Mouse (Mus musculus): ENCODE data around the gene Itgad. TPM values are rescaled to one million over a fixed set of nuclear protein-coding genes. Genes with fewer than 3 reads are reported as not detected.

The Itgad gene
- total and polyA plus RNA-seq, 2 experiments from 2014 or later = 0.25 TPM; not detected in 1

DNA sequence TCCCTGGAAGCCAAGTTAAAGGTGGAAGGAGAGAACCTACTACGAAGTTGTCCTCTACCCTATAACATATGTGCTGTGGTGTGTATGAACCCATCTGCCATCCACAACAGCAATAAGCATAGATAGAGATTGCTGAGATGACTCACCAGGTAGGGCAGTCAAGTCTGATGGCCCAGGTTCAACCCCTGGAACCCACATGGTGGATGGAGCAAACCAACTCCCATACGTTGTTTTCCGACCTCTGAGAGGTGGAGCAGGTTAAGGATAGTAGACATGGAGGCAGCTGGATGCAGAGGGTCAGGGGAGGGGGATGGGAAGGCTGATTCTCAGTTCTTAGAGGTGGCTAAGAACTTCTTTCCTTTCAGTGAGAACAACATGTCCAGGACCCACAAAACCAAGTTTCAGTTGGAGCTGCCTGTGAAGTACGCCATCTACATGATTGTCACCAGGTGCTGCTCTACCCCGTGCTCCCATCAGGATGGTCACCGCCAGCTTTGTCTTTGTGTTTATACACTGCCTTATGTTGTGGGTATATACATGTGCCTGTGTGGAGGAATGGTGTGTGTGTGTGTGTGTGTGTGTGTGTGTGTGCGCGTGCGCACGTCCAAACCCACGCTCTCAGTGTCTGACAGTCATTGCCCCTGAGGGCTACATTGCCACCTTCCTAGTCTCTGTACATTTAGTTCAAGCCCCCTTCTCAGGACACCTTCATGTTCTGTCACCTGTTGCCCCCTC is 39.6 kb upstream of the Itgad start:
- Histone ChIP-seq H3K27me3 (ENCODE audit: control insufficient read depth, insufficient read depth, low read length) (0 out of 2 replicates have a peak, but pooled peaks cover 3% of the 10 kb centered on the region), H3K9ac (replicated peaks; ENCODE audit: low read depth, low read length) (no peak overlapping the region), H3K4me2 (ENCODE audit: low read depth, low read length) (no peak overlapping the region), H3K36me3 (replicated peaks; ENCODE audit: control insufficient read depth, insufficient read depth, low read length) (no peaks in the 10 kb centered on the region), H3K27ac (ENCODE audit: low read depth) (no peak overlapping the region), H3K4me3 (ENCODE audit: low read depth, low read length) (no peak overlapping the region), H3K4me1 (ENCODE audit: control insufficient read depth, insufficient read depth) (no peaks in the 10 kb centered on the region), H3K9me3 (replicated peaks; ENCODE audit: control insufficient read depth, low read length) (no peaks in the 10 kb centered on the region)
- no peak for DNase-seq (ENCODE audit: low spot score)
- ATAC-seq (ENCODE audit: insufficient read depth, low read depth) = no peak
- no peak for TF ChIP-seq CTCF (IDR thresholded peaks at IDR 0.05; ENCODE audit: low read depth)
- WGBS = 91% methylated on average over 11 of the region's 11 CpGs

GRCm38 (mm10) chr7:128115211-128115958 is 38.8 kb upstream of the Itgad start:
- H3K27ac ChIP-seq (ENCODE audit: low read depth) = no peak overlapping the region
- H3K9ac ChIP-seq (replicated peaks; ENCODE audit: low read depth, low read length) = no peak overlapping the region
- H3K9me3 ChIP-seq (replicated peaks; ENCODE audit: control insufficient read depth, low read length) = no peaks in the 10 kb centered on the region
- H3K4me1 ChIP-seq (ENCODE audit: control insufficient read depth, insufficient read depth) = no peaks in the 10 kb centered on the region
- no peak overlapping the region for H3K4me2 ChIP-seq (ENCODE audit: low read depth, low read length)
- ATAC-seq (ENCODE audit: insufficient read depth, low read depth) (no peak), DNase-seq (ENCODE audit: low spot score) (no peak)
- no peaks in the 10 kb centered on the region for H3K36me3 ChIP-seq (replicated peaks; ENCODE audit: control insufficient read depth, insufficient read depth, low read length)
- 0 out of 2 replicates have a peak, but pooled peaks cover 3% of the 10 kb centered on the region for H3K27me3 ChIP-seq (ENCODE audit: control insufficient read depth, insufficient read depth, low read length)
- H3K4me3 ChIP-seq (ENCODE audit: low read depth, low read length) = no peak overlapping the region
- TF ChIP-seq EP300 (IDR thresholded peaks at IDR 0.05; ENCODE audit: low read depth) = no peak
- no peak for TF ChIP-seq CTCF (IDR thresholded peaks at IDR 0.05; ENCODE audit: low read depth)
- 67% methylated on average over 5 of the region's 5 CpGs for WGBS

DNA sequence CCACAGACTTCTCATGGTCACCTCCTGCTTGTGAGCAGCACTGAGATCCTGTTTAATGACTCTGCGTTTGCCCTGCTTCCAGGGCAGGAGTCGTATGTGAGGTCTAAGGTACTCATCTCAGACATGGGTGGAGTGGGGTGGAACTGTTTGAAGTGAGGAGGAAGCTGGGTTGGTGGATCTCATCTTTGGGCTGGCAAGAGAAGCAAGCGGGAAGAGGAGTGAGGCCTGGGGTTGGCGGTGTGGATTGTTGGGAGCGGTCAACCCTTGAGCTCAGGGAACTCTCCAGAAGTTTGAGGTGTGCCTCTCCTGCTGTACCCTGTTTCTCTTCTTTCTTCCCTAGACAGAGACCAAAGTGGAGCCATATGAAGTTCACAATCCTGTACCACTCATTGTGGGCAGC is 37.8 kb upstream of the Itgad start:
- H3K36me3 ChIP-seq (replicated peaks; ENCODE audit: control insufficient read depth, insufficient read depth, low read length) = no peaks in the 10 kb centered on the region
- TF ChIP-seq EP300 (IDR thresholded peaks at IDR 0.05; ENCODE audit: low read depth) (no peak), CTCF (IDR thresholded peaks at IDR 0.05; ENCODE audit: low read depth) (no peak)
- H3K4me3 ChIP-seq (ENCODE audit: low read depth, low read length) = no peak overlapping the region
- H3K9me3 ChIP-seq (replicated peaks; ENCODE audit: control insufficient read depth, low read length) = no peaks in the 10 kb centered on the region
- no peak for DNase-seq (ENCODE audit: low spot score)
- no peak overlapping the region for H3K27ac ChIP-seq (ENCODE audit: low read depth)
- H3K9ac ChIP-seq (replicated peaks; ENCODE audit: low read depth, low read length) = no peak overlapping the region
- no peaks in the 10 kb centered on the region for H3K4me1 ChIP-seq (ENCODE audit: control insufficient read depth, insufficient read depth)
- no peak overlapping the region for H3K4me2 ChIP-seq (ENCODE audit: low read depth, low read length)
- 89% methylated on average over 5 of the region's 5 CpGs for WGBS
- no peak for ATAC-seq (ENCODE audit: insufficient read depth, low read depth)
- H3K27me3 ChIP-seq (ENCODE audit: control insufficient read depth, insufficient read depth, low read length) = 0 out of 2 replicates have a peak, but pooled peaks cover 3% of the 10 kb centered on the region

DNA sequence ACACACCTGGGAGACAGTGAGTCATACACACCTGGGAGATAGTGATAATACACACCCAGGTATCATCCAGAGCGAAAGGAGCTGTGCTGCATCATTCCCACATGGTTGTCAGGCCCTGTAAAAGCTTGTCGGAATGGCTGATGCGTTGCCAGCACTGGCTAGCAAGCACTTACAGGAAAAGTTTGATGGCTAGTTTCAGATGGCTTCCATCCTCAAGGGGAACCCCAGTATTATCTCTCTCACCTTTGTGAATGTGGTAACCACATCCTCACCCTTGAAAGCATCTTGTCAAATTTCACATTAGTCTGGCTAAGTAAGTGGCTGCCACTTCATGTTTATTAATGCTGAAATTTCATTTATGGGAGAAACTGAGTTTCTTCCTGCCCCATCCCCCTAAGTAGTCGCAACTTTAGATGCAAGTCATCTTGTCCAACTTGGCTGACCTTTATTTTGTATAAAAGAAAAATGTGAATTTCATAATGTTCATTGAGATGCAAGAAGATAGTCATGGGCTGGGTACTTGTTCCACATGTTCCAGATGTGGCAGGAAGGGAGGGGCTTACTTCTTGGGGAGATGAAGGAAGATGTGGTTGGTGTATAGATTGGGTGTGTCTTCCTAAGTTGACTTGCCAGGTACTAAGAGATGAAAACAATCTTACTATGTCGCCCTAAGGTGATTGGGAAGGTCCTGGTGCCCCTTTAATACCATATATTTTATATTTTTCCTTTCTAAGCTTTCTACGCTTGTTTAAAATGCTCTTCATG is 34.3 kb upstream of the Itgad start:
- DNase-seq (ENCODE audit: low spot score) (no peak), ATAC-seq (ENCODE audit: insufficient read depth, low read depth) (no peak)
- Histone ChIP-seq H3K27me3 (ENCODE audit: control insufficient read depth, insufficient read depth, low read length) (no peaks in the 10 kb centered on the region), H3K36me3 (replicated peaks; ENCODE audit: control insufficient read depth, insufficient read depth, low read length) (no peaks in the 10 kb centered on the region), H3K4me2 (ENCODE audit: low read depth, low read length) (no peak overlapping the region), H3K9ac (replicated peaks; ENCODE audit: low read depth, low read length) (no peak overlapping the region), H3K4me3 (ENCODE audit: low read depth, low read length) (no peak overlapping the region), H3K9me3 (replicated peaks; ENCODE audit: control insufficient read depth, low read length) (no peaks in the 10 kb centered on the region), H3K4me1 (ENCODE audit: control insufficient read depth, insufficient read depth) (no peaks in the 10 kb centered on the region), H3K27ac (ENCODE audit: low read depth) (no peak overlapping the region)
- 82% methylated on average over 6 of the region's 6 CpGs for WGBS
- TF ChIP-seq EP300 (IDR thresholded peaks at IDR 0.05; ENCODE audit: low read depth) (no peak), CTCF (IDR thresholded peaks at IDR 0.05; ENCODE audit: low read depth) (no peak)

Measured in heart, postnatal 0 days (tissue).